Mouse (Mus musculus) megakaryocyte, embryonic 14.5 days (primary cell): Measurements from ENCODE around the gene Mre11a. TPM values are rescaled to one million over a fixed set of nuclear protein-coding genes. Genes with fewer than 3 reads are reported as not detected.
"Not testable (repeated sequence)": the region's sequence is repeated elsewhere in the genome, so short reads cannot be mapped to it uniquely, and the experiment has no call there.

Source experiments
- H3K27me3 ChIP-seq: replicated peaks from 2 replicates; pipeline ENCODE3; 2012; ENCODE audit warnings: inconsistent platforms
- H3K36me3 ChIP-seq: replicated peaks from 2 replicates; pipeline ENCODE3; 2012; ENCODE audit warnings: low read length, inconsistent platforms, mixed read lengths
- H3K4me1 ChIP-seq: 2 replicates; pipeline ENCODE4 v1.6.1; 2012; ENCODE audit warnings: inconsistent platforms
- H3K4me3 ChIP-seq: replicated peaks from 2 replicates; pipeline ENCODE3; 2012; ENCODE audit warnings: moderate library complexity, mild to moderate bottlenecking, inconsistent platforms
- H3K9me3 ChIP-seq: 2 replicates; pipeline ENCODE4 v1.6.1; 2012; ENCODE audit warnings: inconsistent platforms
- FLI1 ChIP-seq: IDR thresholded peaks from 2 replicates; pipeline ENCODE4 v1.6.1; 2012; ENCODE audit warnings: low read length, inconsistent platforms, mixed read lengths
- GATA1 ChIP-seq: IDR thresholded peaks from 3 replicates; pipeline ENCODE4 v1.6.1; 2012; ENCODE audit warnings: mixed read lengths, low read length, inconsistent platforms, borderline replicate concordance
- polyA plus RNA-seq: library from polyadenylated mRNA; stranded (reverse); fragments of >175 nt; gene quantifications from 2 replicates; pipeline ENCODE4 v1.2.3, GENCODE M21; 2012; ENCODE audit warnings: low replicate concordance; ENCODE audit not compliant: insufficient read depth

The Mre11a gene
- polyA plus RNA-seq, 1 experiment: 2.8 TPM

GRCm38 (mm10) chr9:14863126-14863525 lies 78.7 kb downstream of the Mre11a start:
- Histone ChIP-seq H3K9me3 (no peaks in the 10 kb centered on the region), H3K36me3 (no peaks in the 10 kb centered on the region), H3K27me3 (peaks cover 82% of the 10 kb centered on the region), H3K4me3 (no peak overlapping the region), H3K4me1 (peaks cover 30% of the 10 kb centered on the region)
- TF ChIP-seq FLI1 (no peak), GATA1 (no peak)

- no peak overlapping the region for H3K4me3 ChIP-seq
- H3K9me3 ChIP-seq: no peaks in the 10 kb centered on the region
- H3K36me3 ChIP-seq: no peaks in the 10 kb centered on the region
- TF ChIP-seq GATA1 (no peak), FLI1 (no peak)
- H3K27me3 ChIP-seq: peaks cover 69% of the 10 kb centered on the region
- H3K4me1 ChIP-seq: peaks cover 34% of the 10 kb centered on the region
Observed at GRCm38 (mm10) chr9:14864726-14865125, 80.3 kb downstream of the Mre11a start.

- TF ChIP-seq GATA1 (no peak), FLI1 (no peak)
- Histone ChIP-seq H3K36me3 (no peaks in the 10 kb centered on the region), H3K27me3 (peaks cover 49% of the 10 kb centered on the region), H3K4me1 (peaks cover 28% of the 10 kb centered on the region), H3K4me3 (peak overlapping the region; percentile 31), H3K9me3 (no peaks in the 10 kb centered on the region)
Observed at GRCm38 (mm10) chr9:14866957-14867356, 82.5 kb downstream of the Mre11a start.

DNA sequence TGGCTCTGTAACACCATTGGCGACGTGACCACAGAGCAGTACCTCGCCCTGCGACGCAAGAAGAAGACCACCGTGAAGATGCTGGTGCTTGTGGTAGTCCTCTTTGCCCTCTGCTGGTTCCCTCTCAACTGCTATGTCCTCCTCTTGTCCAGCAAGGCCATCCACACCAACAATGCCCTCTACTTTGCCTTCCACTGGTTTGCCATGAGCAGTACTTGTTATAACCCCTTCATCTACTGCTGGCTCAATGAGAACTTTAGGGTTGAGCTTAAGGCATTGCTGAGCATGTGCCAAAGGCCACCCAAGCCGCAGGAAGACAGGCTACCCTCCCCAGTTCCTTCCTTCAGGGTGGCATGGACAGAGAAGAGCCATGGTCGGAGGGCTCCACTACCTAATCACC lies 83.9 kb downstream of the Mre11a start:
- peak overlapping the region; percentile 24 for H3K4me3 ChIP-seq
- peaks cover 32% of the 10 kb centered on the region for H3K4me1 ChIP-seq
- H3K9me3 ChIP-seq: no peaks in the 10 kb centered on the region
- TF ChIP-seq FLI1 (no peak), GATA1 (no peak)
- H3K36me3 ChIP-seq: no peaks in the 10 kb centered on the region
- H3K27me3 ChIP-seq: peaks cover 36% of the 10 kb centered on the region

- Histone ChIP-seq H3K4me1 (peaks cover 49% of the 10 kb centered on the region), H3K9me3 (no peaks in the 10 kb centered on the region), H3K27me3 (peaks cover 20% of the 10 kb centered on the region), H3K36me3 (no peaks in the 10 kb centered on the region), H3K4me3 (no peak overlapping the region)
- TF ChIP-seq GATA1 (no peak), FLI1 (no peak)
Observed at GRCm38 (mm10) chr9:14870377-14870776, 85.9 kb downstream of the Mre11a start.

- Histone ChIP-seq H3K4me1 (peaks cover 53% of the 10 kb centered on the region), H3K36me3 (no peaks in the 10 kb centered on the region), H3K27me3 (peaks cover 21% of the 10 kb centered on the region), H3K9me3 (no peaks in the 10 kb centered on the region), H3K4me3 (no peak overlapping the region)
- TF ChIP-seq GATA1: no peak
- no peak for TF ChIP-seq FLI1
Observed at GRCm38 (mm10) chr9:14870802-14871201, 86.3 kb downstream of the Mre11a start.

DNA sequence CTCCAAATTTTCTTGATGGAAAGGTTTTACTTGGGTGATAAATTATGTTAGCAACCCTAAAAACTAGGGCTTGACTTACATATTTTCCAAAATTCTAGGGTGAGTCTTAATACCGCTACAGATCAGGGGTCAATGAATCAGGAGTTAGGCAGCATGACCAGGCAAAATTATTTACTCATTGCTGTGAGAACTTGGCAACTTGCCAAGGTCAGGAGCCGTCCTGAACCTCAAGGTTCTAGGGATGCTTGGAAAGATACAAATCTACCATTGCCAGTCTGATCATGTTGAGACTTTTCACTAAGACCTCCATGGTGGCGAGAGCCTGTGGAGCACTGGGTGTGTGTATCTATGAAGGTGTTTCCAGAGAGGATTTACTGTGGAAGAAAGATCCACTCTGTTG lies 87.1 kb downstream of the Mre11a start:
- H3K9me3 ChIP-seq: no peaks in the 10 kb centered on the region
- TF ChIP-seq GATA1: no peak
- no peak for TF ChIP-seq FLI1
- H3K4me3 ChIP-seq: no peak overlapping the region
- no peaks in the 10 kb centered on the region for H3K36me3 ChIP-seq
- peaks cover 17% of the 10 kb centered on the region for H3K27me3 ChIP-seq
- H3K4me1 ChIP-seq: peaks cover 54% of the 10 kb centered on the region

- no peaks in the 10 kb centered on the region for H3K9me3 ChIP-seq
- no peaks in the 10 kb centered on the region for H3K36me3 ChIP-seq
- peaks cover 12% of the 10 kb centered on the region for H3K27me3 ChIP-seq
- TF ChIP-seq GATA1: no peak
- TF ChIP-seq FLI1: no peak
- H3K4me1 ChIP-seq: peaks cover 47% of the 10 kb centered on the region
- H3K4me3 ChIP-seq: no peak overlapping the region
Observed at GRCm38 (mm10) chr9:14872181-14872930, 87.9 kb downstream of the Mre11a start.

DNA sequence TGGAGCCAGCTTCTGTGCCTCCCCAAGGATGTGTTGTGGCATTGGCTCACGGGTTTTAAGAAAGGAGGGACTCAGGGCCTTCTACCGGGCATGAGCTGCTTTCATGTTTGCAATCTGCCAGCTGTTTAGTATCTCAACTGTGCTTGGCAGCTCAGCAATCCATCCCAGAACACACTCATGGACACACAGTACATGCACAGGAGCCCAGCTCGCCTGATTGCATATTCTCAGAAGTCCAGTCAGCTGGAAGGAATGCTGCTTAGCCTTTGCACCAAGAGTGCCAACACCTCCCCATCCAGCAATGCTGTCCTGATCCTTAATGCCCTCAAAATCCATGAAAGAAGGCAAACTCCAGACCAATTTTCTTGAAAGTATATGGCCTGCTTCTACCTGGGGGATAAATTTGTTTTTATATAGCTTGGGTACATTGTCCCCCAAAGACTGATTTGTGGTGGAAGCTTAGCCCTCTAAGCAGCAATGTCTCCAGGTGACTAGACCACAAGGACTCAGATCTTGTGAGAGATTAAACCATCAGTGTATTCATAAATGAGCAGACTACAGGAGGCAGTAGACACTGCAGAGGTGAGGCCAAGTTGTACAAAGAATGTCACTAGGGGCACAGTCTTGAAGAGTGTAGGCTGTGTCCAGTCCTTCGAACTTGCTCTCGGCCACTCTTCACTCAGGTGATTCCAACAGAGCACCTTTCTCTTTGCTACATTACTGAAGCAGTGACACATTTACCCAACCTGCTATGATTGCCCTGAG lies 91.5 kb downstream of the Mre11a start:
- Histone ChIP-seq H3K4me1 (peaks cover 31% of the 10 kb centered on the region), H3K4me3 (peak overlapping the region; percentile 14), H3K27me3 (peaks cover 7% of the 10 kb centered on the region), H3K9me3 (no peaks in the 10 kb centered on the region), H3K36me3 (no peaks in the 10 kb centered on the region)
- TF ChIP-seq GATA1: no peak
- TF ChIP-seq FLI1: no peak

- H3K36me3 ChIP-seq, H3K9me3 ChIP-seq, H3K27me3 ChIP-seq, H3K4me3 ChIP-seq: not testable (repeated sequence)
- peaks cover 30% of the 10 kb centered on the region for H3K4me1 ChIP-seq
Observed at GRCm38 (mm10) chr9:14876566-14876965, 92.1 kb downstream of the Mre11a start.
